Mouse (Mus musculus) right cerebral cortex, postnatal 10 days (tissue): ENCODE measurements around the gene Dnm3.

Experiments
- DNase-seq, 2 experiments: peaks; one replicate each; pipeline ENCODE4 v3.0.0; 2021; ENCODE audit warnings: low spot score in 2 of 2

Gene Dnm3

DNA sequence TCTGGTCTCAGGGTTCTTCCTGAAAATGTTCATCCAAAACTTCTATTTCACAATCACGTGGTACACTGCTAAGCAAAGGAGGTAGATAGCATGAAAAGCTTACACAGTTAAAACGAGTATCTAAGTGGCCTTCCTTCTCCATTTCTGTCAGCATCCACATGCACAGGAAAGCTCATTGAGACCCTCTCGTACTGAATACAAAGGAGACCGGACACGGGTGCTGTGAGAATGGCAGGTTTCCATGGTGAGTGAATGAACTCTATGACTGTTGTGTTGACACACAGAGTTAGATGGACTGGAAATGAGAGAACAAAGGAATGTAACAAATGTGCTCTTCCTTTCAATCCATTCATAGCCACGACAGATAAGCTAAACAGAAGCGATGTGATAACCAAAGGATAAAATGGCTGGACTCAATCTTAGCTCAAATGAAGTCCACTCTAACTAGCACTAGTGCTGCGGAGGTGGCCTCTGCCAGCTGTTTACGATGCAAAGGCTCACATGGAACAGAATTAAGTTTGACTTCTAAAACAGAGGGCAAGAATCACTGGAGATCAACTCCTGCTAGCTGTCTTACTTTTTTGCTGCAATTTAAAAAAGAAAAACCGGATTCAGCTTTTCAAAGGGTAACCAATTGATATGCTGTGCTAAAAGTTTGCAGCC is 268.2 kb downstream of the Dnm3 start:
- DNase-seq = no peak

DNA sequence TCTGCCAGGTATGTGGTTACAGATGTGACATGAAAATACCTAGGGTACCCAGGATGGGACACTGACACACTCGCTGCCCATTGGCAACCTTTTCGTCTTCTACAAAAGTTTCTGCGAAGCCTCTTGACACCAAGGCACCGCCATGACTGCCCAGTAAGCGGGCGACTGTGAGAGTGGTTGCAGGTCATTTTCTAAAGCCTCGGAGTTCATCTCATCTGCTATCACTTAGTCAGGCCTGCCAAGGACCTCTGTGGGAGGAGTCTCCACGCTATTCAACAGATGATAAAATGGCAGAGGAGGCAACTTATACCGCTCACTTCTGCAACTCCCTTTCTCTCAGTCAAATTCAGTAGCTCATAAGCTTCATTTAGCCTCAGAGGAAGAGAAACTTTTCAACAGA is 268.8 kb downstream of the Dnm3 start:
- no peak for DNase-seq

DNA sequence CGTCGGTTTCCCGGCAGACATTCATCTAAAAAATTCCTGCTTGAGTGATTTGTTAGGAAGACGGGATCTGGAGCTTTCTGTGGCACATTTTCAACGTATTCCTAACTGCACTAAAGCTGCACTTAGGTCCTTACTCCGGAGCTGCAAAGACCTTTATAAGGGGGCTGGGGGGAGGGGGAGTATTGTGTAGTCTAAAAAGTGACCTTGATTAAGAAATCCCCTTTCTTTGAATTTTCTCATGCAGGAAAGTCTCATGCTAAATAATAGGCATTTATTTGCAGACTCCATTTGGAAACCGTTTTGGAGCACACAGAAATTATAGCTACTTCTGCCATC is 270.2 kb downstream of the Dnm3 start:
- no peak for DNase-seq

GRCm38 (mm10) chr1:162206998-162207707 is 270.7 kb downstream of the Dnm3 start:
- DNase-seq = no peak

- DNase-seq = no peak
Measured at GRCm38 (mm10) chr1:162202465-162203348, 275.1 kb downstream of the Dnm3 start.

GRCm38 (mm10) chr1:162200446-162200845 is 277.4 kb downstream of the Dnm3 start:
- DNase-seq = no peak

GRCm38 (mm10) chr1:162196812-162197680 is 280.8 kb downstream of the Dnm3 start:
- DNase-seq = no peak

DNA sequence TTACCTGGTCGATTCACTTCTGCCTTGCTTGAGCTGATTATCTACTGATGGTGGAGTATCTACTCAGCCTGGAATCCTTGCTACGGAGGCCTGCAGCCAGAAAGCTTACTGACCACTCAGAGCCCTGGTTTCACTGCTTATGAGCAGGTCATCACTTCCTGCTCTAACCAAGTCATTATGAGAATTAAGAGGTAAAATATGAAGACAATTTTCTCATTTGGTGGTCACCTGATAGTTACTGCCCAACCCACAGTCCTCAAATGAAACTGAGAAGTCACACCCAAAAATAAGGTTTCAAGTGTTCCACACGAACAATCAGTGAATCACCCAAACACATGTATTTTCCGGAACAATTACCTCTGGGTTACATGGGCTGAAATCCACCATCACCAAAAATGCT is 289.1 kb downstream of the Dnm3 start:
- DNase-seq = no peak

GRCm38 (mm10) chr1:162187352-162188120 is 290.3 kb downstream of the Dnm3 start:
- no peak for DNase-seq

- no peak for DNase-seq
Measured at GRCm38 (mm10) chr1:162186470-162187351, 291.1 kb downstream of the Dnm3 start.

- no peak for DNase-seq
Measured at GRCm38 (mm10) chr1:162184003-162184748, 293.7 kb downstream of the Dnm3 start.

GRCm38 (mm10) chr1:162183438-162183837 is 294.4 kb downstream of the Dnm3 start:
- no peak for DNase-seq

DNA sequence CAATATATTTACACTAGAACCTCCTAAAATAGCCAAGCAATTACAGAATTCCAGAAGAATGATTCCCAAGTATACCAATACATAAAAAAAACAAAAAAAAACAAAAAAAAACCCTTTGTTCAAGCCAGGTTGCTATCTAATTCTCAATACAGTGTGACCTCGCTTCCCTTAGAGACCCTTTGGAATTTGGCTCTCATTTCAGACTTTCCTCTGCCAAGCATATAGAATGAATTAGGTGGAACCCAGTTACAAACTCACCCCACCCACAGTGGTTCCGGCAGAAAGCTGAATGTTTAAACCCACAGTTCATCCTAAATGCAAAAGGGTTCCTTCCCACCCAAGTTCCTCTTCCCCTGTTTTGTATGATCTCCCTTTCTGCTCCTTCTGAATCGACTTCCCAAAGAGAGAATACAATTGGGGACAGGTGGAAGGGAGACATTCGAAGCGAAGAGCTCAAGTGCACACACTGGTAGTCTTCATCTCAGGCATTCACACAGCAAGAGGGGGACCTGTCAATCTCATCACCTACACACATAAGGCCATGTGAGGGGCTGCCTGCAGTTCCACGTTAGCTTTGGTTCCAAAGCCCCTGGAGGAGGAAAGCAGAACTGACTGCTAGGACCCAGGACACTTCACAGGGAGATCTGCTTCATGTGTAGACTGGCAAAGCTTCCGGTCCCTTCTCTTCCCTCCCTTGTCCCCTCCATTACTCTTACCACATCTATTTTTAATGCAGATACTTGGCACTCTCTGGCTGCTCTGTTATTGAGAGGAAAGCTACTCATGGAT is 296.5 kb downstream of the Dnm3 start:
- no peak for DNase-seq

DNA sequence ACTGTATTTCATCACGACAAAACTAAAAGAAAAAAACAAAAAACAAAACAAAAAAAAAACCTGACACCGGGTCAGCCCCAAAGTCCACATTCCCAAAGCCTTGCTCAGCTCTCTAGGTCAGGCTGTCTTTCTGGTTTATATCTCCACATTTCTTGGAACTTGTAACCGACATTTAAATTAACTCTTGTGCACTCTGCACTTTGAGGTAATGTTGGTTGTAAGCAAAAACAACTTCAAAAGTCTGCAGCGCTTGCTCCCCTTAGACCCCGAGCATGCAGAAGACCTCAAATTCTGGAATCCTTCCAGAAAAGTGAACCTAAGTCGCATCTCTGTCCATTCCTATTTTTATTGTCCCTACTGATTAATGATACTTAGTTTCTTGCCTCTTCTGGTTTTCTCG is 297.4 kb downstream of the Dnm3 start:
- DNase-seq = no peak

DNA sequence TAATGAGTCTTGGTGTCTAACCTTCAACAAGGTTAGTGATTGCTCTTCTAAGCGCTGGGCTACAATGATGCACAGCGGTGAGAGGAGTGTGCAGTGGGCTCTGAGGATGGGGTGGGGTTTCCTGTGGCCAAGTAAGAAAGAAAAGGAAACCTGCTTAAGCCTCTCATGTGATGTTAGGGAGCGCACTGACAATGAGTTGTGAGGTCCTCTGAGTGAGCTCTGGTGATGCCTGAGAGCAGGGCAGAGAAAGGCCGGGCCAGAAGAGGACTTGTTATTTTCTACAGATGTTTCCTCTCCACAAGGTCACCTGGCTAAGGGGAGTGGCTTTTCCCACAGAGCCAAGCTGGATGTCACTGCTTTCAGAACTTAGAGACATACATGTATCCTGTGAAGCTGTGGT is 298.4 kb downstream of the Dnm3 start:
- no peak for DNase-seq

- no peak for DNase-seq
Measured at GRCm38 (mm10) chr1:162172806-162173205, 305.0 kb downstream of the Dnm3 start.

DNA sequence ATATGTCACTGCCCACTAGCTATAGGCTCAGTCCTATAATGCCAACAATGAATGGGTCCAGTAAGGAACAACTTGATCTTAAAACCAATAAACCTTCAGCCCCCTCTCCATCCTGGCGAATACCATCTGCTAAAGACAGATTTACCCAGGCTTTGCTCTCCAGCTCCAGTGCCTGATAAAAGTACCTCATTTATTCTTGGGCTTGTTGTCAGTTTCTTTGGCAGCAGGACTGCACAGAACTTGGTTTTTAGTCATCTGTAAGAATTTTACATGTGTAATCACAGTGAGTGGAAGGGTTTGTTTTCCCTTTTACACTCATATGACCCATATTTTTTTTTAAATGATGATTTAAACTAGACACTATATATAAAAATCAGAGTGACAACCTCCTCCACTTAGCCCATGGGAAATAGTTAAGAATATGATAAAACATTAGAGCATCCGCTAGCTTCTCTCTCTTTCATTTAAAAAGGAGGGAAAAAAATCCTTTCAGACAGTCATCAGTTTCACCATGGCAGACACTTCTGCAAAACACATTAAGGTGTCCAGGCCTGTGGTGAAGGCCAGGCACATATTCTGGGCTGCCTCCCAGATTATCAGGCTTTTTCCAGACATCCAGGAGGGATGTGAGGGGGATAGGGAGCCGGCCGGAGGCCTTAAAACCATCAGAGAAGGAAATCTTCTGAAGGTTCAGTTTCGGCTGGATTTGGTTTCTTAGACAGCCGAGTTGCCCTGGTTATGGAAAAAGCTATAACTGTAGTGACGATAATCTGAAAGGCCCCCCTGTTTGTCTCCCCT is 313.9 kb downstream of the Dnm3 start:
- DNase-seq = peak; percentile 29 to 52

- no peak for DNase-seq
Measured at GRCm38 (mm10) chr1:162162677-162163076, 315.2 kb downstream of the Dnm3 start.
